Mouse (Mus musculus) liver, adult 2 months (tissue): ENCODE data around the gene Gm20388.

ENCODE experiments used
- CTCF ChIP-seq: fragments of 200-500 bp; IDR thresholded peaks from 2 replicates; pipeline ENCODE4 v1.5.1; 2011; ENCODE audit warnings: low read depth, low read length, control low read depth
- POLR2A ChIP-seq: fragments of 200-500 bp; IDR thresholded peaks from 2 replicates; pipeline ENCODE4 v1.6.1; 2011; ENCODE audit warnings: low read length, control low read depth; ENCODE audit not compliant: insufficient read depth; ENCODE audit errors: extremely low read depth

GRCm38 (mm10) chr8:120492881-120493220 lies 582.2 kb downstream of the Gm20388 start:
- no peak for TF ChIP-seq CTCF
- TF ChIP-seq POLR2A, result no peak
